Mouse (Mus musculus) retina, adult 2 months (tissue): ENCODE results near the gene Exog.

Experiments
- DNase-seq: peaks from one replicate; pipeline ENCODE4 v3.0.0-alpha.2; 2012; ENCODE audit warnings: low read depth, low spot score

The Exog gene

GRCm38 (mm10) chr9:119504981-119505658 is 60.4 kb downstream of the Exog start:
- DNase-seq: no peak

DNA sequence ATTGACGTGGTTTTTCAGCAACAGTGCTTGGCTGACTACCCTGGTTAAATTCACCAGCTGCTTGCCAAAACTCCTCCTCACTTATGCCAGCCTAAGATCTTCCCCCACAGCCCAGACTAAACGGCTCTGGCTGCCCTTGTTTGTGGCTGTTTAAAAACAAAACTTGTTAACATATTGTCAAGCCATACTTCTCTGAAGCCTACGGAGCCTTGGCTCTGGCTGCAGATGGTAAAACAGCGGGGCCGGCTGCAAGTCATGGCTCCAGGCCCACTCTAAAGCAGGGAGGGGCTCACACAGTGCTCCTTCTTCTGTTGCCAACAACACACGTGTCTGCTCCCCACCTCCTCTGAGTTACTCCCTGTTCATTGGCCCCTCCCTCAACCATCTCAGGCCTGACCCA is 66.2 kb downstream of the Exog start:
- no peak for DNase-seq

DNA sequence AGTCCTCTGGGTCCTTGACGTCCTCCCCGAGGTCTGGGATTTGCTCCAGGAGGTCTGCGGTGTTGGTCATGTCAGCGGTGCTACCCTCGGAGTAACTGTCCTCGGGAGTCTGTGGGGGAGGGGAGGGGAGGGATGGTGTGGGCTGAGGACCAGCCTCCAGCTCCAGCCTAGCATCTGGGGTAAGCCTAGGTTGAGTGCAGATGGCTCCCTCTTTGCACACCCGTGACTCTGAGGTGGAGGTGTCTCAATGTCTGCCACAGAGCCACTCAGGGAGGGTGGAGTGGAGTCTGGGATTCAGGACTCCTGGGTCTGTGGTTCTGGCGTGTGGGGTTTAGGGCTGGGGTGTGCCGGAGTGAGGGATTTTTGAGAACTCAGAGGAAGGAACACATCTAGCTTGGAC is 68.2 kb downstream of the Exog start:
- DNase-seq: no peak

DNA sequence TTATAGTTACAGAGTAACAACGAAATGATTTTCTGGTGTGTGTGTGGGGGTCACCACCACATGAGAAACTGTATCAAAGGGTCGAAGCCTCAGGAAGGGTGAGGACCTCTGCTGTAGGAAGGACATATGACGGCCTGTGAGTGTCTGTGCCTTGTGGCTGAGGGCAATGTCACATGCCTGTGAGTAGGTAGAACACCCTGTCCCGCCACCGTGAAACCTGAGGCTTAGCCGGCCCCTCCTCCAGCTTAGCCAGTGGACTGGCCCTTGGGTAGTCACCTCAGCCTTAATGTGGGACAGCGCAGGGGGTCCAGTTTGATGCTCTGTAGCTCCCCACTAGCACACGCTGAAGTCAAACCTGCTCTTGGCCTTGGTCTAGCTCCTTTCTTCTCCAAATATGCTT is 69.1 kb downstream of the Exog start:
- no peak for DNase-seq

GRCm38 (mm10) chr9:119514986-119515385 is 70.2 kb downstream of the Exog start:
- DNase-seq: no peak
